Mouse (Mus musculus) T-cell, adult 66 days (primary cell): ENCODE results near the gene Foxj1. TPM values are rescaled to one million over a fixed set of nuclear protein-coding genes. Genes with fewer than 3 reads are reported as not detected.

ENCODE experiments used
- total RNA-seq, 2 experiments: library from RNA; stranded (reverse); gene quantifications; 3 replicates in 1 of 2; 4 replicates in 1 of 2; pipeline ENCODE4 v1.2.4; 2023

Foxj1 gene
- under 1 TPM; 0.87 to 0.92 TPM for total RNA-seq

DNA sequence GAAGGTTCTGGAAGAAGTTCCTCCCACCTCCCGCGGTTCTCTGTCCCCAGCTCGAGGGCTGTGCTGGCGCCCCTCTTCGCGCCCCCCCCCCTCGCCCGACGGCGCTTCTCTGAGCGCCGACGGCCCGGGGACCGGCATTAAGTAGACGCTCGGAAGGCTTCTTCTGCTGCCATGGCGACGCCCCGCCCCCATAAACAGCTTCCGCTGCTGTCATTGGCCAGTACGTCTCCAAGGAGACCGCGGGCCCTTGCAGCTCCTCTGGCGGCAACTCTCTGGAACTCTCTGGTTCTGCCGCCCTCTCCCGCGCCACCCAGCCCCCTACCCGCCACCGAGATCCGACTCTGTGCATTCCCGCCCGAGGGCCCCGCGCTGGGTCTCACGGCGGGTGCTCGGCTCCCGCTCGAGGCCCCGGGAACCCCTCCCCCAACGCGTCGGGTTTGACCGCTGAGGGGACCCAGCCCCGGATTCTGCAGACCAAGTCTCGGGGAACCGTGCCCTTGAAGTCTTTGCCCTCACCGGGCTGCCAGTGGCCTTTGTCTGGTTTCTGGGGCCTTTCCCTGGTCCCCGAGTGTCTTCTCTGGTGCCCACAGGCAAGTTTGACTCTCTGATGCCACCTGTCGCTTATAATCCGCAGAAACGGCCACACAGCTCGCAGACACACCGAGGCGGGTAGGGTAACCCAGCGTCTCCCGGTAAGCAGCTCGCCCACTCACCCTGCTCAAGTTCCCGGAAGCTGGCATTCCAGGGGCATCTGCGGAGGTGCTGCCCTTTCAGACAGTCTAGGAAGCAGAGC, at the start of gene Foxj1:
Gene Foxj1, minus strand, starts transcription at position 156 of the 793 bp plus-strand sequence.

GRCm38 (mm10) chr11:116307019-116307725, 28.0 kb downstream of the Foxj1 start, which contains the start of gene Exoc7:
Gene Exoc7 (minus strand): TSS chr11:116307233.

DNA sequence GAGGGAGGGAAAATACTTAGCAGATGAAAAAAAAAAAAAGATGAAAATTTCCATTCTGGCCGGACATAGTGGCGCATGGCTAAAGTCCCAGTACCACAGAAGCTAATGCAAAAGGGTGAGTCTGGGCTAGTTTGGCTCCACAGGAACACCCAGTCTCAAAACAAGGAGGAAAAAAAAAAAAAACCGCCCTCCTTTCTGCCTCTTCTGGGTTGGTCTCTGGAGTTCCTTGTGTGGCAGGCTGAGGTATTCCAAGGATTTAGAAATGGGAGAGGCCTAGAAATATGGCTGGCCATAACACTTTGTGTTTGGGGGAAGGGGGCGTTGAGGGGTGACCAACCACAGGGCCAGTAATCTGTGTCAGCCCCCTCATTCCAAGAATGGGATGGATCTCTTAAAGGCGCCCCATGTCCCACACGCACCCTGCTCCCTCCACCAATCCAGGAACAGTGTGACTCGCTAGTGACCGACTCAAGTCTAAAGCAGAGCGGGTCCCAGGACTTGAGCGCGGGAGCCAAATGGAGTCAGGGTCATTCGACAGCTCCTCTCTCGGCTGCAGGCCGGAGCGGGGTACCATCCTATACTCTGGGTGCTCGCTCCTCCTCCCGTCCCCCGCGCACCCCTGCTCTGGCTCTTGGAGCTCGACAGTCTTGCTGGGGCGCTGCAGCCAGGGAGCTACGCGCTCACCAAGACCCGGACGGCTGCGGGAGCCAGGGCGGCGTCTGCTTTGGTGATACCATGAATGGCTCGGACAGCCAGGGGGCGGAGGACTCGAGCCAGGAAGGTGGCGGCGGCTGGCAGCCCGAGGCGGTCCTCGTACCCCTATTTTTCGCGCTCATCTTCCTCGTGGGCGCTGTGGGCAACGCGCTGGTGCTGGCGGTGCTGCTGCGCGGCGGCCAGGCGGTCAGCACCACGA, 54.2 kb downstream of the Foxj1 start, which contains the start of gene Galr2:
Gene Galr2, plus strand, starts transcription at position 189 of the 913 bp plus-strand sequence.

Other genes with a start within 250 kb of the Foxj1 start
- 100 to 1,000 TPM; 145 to 163 TPM for gene Wbp2, start 248.4 kb downstream of the Foxj1 start, total RNA-seq
- 1 to 10 TPM; 1.9 to 3.2 TPM for gene Trim47, start 208.2 kb downstream of the Foxj1 start, total RNA-seq
- 10 to 100 TPM; 37.9 to 43.8 TPM for gene Trim65, start 204.3 kb downstream of the Foxj1 start, total RNA-seq
- gene Mrpl38, start 196.5 kb downstream of the Foxj1 start, total RNA-seq, result 10 to 100 TPM; 47.3 to 65.1 TPM
- gene Fbf1, start 167.2 kb downstream of the Foxj1 start, total RNA-seq, result 10 to 100 TPM; 27.4 to 31.2 TPM
- 10 to 100 TPM; 39.4 to 48.5 TPM for gene Ten1, start 136.5 kb downstream of the Foxj1 start, total RNA-seq
- gene Acox1, start 136.4 kb downstream of the Foxj1 start, total RNA-seq, result 10 to 100 TPM; 24.5 to 35.6 TPM
- under 1 TPM; 0.20 to 0.36 TPM for gene Evpl, start 97.3 kb downstream of the Foxj1 start, total RNA-seq
- gene Srp68, start 61.2 kb downstream of the Foxj1 start, total RNA-seq, result 10 to 100 TPM; 63.3 to 67.3 TPM
- gene Galr2, start 54.5 kb downstream of the Foxj1 start, total RNA-seq, result not detected
- gene Exoc7, start 28.2 kb downstream of the Foxj1 start, total RNA-seq, result 10 to 100 TPM; 56.2 to 64.5 TPM
- gene Rnf157, start 77.6 kb upstream of the Foxj1 start, total RNA-seq, result 10 to 100 TPM; 15.5 to 20.6 TPM
- 100 to 1,000 TPM; 111 to 116 TPM for gene Ubald2, start 98.7 kb upstream of the Foxj1 start, total RNA-seq
- gene Qrich2, start 130.8 kb upstream of the Foxj1 start, total RNA-seq, result under 1 TPM; 0.26 to 0.59 TPM
- 10 to 100 TPM; 92.8 to 99.3 TPM for gene Prpsap1, start 158.8 kb upstream of the Foxj1 start, total RNA-seq
- under 1 TPM; 0.33 to 0.44 TPM for gene Sphk1, start 195.5 kb upstream of the Foxj1 start, total RNA-seq
- gene Ube2o, start 246.0 kb upstream of the Foxj1 start, total RNA-seq, result 10 to 100 TPM; 21.5 to 22.2 TPM